ENCODE assay signal across 1 mouse cellular context in genomic region chr15:98527056-98527771, GRCm38 (mm10).
TF ChIP-seq lines count a peak whose summit lies in the region.

No protein-coding gene starts in this region.

TF ChIP-seq in MEL, 35 proteins besides CTCF, POLR2A, EP300 and RAD21 (continued from another document):
- no peak for TF ChIP-seq POLR2AphosphoS2 (IDR thresholded peaks at IDR 0.05; ENCODE audit: low read length)
